Mouse (Mus musculus) intestine, embryonic 14.5 days (tissue): ENCODE measurements around the gene Fam114a1. TPM values are rescaled to one million over a fixed set of nuclear protein-coding genes. Genes with fewer than 3 reads are reported as not detected.

Experiments used
- microRNA counts: library from miRNA; unstranded; fragments of <30 nt; microRNA quantifications from one replicate; lab custom pipeline; 2016
- microRNA-seq: library from miRNA; unstranded; fragments of <30 nt; microRNA quantifications from one replicate; pipeline ENCODE4, GENCODE M21; 2016
- polyA plus RNA-seq: library from polyadenylated mRNA; unstranded; fragments of >200 nt; fragmentation: Nextera tagmentation; extraction: Ambion mirVana; gene quantifications from 2 replicates; pipeline ENCODE4 v1.2.1, GENCODE M21; 2014

Fam114a1 gene
- polyA plus RNA-seq, 1 experiment from 2014 or later = 32.4 TPM

MicroRNAs encoded within 50 kb of the gene (microRNA counts, 519-probe panel; counts per million panel counts)
- microRNA mmu-miR-574-3p (lab: Ali Mortazavi, UCI) (3,023 counts per million, percentile 34 among the panel's probes with 10 or more counts), microRNA mmu-miR-574-5p (lab: Ali Mortazavi, UCI) (1,421 counts per million, percentile 7 among the panel's probes with 10 or more counts)

Small RNAs within 50 kb of the gene (microRNA-seq; reads per million reads assigned to microRNA genes)
- 154 reads per million, percentile 63 among the genes with 10 or more reads in this experiment for gene Mir574

Other genes starting within 250 kb of the Fam114a1 start
- 75.2 and 88.0 TPM in 2 replicates for gene Klf3, start 166.7 kb upstream of the Fam114a1 start, polyA plus RNA-seq
- gene Tlr1, start 36.5 kb upstream of the Fam114a1 start, polyA plus RNA-seq = 1.0 and 1.2 TPM in 2 replicates
- 0.64 and 0.78 TPM in 2 replicates for gene Tlr6, start 10.0 kb upstream of the Fam114a1 start, polyA plus RNA-seq
- 0.74 and 0.82 TPM in 2 replicates for gene Tmem156, start 122.1 kb downstream of the Fam114a1 start, polyA plus RNA-seq
- 15.8 and 16.8 TPM in 2 replicates for gene Klhl5, start 137.5 kb downstream of the Fam114a1 start, polyA plus RNA-seq
- gene Wdr19, start 229.6 kb downstream of the Fam114a1 start, polyA plus RNA-seq = 8.7 and 9.2 TPM in 2 replicates